Mouse (Mus musculus): Measurements from ENCODE around the gene Spint1. TPM values are rescaled to one million over a fixed set of nuclear protein-coding genes. Genes with fewer than 3 reads are reported as not detected.

The Spint1 gene
- polyA plus RNA-seq, 1 experiment from 2014 or later = 54.8 TPM

DNA sequence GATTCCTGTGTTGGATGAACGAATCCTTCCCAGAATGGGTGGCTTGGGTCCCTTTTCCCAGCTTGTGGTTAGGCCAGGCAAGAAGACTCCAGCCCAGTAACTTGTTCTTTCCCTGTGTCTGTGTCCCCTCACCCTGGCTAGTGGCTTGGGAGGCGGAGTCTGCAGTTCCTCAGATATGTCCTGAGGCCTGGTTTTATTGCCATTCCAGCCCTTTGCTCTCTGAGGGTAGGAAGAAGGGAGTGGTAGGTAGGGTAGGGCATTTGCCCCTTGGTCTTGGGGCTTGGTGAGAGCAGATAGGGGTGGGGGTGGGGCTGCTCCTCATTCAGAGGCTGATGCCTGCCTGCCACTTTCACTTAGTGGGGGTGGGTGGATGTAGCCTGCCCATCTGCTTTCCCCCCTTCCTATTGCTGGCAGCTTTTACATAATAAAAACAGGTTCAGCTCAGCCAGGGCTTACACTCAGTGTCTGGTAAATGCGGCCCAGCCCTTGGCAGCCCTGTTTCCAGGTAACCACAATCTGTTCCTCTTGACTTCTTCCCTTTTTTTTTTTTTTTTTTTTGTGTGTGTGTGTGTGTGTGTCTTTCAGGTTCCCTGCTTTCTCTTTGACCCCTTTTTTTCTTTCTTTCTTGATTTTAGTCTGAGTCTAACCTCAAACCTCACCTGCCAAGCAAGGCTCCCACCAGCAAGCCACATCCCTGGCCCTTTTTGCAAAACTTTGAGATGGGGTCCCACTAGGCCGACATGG lies 3.1 kb downstream of the Spint1 start:
- Histone ChIP-seq H3K4me1 (ENCODE audit: insufficient read depth, low read depth, low read length) (no peaks in the 10 kb centered on the region; the same call in none of the 2 replicates), H3K4me3 (ENCODE audit: low read depth, low read length) (no peak overlapping the region), H3K27ac (ENCODE audit: low read length) (no peak overlapping the region), H3K4me2 (replicated peaks; ENCODE audit: low read depth, low read length) (no peak overlapping the region), H3K27me3 (replicated peaks; ENCODE audit: insufficient read depth, low read length) (peaks cover 18% of the 10 kb centered on the region; the same call in 1 of the 2 replicates), H3K9ac (replicated peaks; ENCODE audit: low read depth) (no peak overlapping the region), H3K9me3 (ENCODE audit: low read length) (no peaks in the 10 kb centered on the region), H3K36me3 (ENCODE audit: insufficient read depth, low read length) (no peaks in the 10 kb centered on the region)
- DNase-seq (ENCODE audit: low spot score) (no peak), ATAC-seq (no peak)
- TF ChIP-seq CTCF (IDR thresholded peaks at IDR 0.05) (no peak), EP300 (IDR thresholded peaks at IDR 0.05) (no peak)
- 61% methylated on average over 4 of the region's 4 CpGs for WGBS

DNA sequence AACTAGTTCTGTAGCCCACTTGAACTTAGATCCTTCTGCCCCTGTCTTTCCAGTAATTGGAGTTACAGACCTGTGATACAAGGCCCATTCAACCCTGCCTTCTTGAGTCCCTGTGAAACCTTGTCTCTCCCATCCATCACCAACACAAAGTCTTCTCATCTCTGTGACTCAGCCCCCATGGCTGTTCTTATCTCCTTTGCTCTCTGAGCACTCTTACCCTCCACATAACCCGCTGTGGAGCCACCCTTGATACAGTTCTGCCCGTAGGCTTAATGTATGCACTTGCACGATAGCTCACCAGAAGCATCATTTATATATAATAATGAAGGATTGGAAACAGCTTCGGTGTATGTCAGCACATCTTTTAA lies 3.6 kb downstream of the Spint1 start:
- Histone ChIP-seq H3K4me1 (ENCODE audit: insufficient read depth, low read depth, low read length) (no peaks in the 10 kb centered on the region; the same call in none of the 2 replicates), H3K27me3 (replicated peaks; ENCODE audit: insufficient read depth, low read length) (peaks cover 18% of the 10 kb centered on the region; the same call in 1 of the 2 replicates), H3K4me2 (replicated peaks; ENCODE audit: low read depth, low read length) (no peak overlapping the region), H3K9ac (replicated peaks; ENCODE audit: low read depth) (no peak overlapping the region), H3K9me3 (ENCODE audit: low read length) (no peaks in the 10 kb centered on the region), H3K4me3 (ENCODE audit: low read depth, low read length) (no peak overlapping the region), H3K36me3 (ENCODE audit: insufficient read depth, low read length) (no peaks in the 10 kb centered on the region), H3K27ac (ENCODE audit: low read length) (no peak overlapping the region)
- 75% methylated on average over 4 of the region's 4 CpGs for WGBS
- TF ChIP-seq EP300 (IDR thresholded peaks at IDR 0.05) (no peak), CTCF (IDR thresholded peaks at IDR 0.05) (no peak)
- no peak for ATAC-seq
- DNase-seq (ENCODE audit: low spot score) = no peak

DNA sequence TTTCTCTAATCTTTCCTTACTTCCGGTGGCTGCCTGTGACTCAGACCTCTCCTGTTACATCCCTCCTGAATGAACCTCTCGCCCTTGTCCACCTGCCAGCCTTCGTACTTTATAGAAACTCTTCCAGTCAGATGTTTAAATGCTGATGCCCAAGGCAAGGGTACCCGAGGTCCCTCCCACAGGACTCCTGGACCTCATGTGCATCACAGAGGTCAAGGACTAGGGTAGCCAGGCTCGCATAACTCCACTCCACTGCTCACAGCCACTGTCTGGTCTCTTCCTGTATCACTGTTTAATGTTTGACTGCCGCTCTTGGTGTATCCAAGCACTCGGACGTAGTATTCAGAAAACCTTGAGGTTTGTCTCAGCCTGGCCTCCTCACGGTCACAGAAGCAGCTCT lies 5.4 kb downstream of the Spint1 start:
- no peaks in the 10 kb centered on the region for H3K9me3 ChIP-seq (ENCODE audit: low read length)
- H3K36me3 ChIP-seq (ENCODE audit: insufficient read depth, low read length) = no peaks in the 10 kb centered on the region
- peaks cover 9% of the 10 kb centered on the region; the same call in 1 of the 2 replicates for H3K27me3 ChIP-seq (replicated peaks; ENCODE audit: insufficient read depth, low read length)
- H3K27ac ChIP-seq (ENCODE audit: low read length) = no peak overlapping the region
- no peaks in the 10 kb centered on the region; the same call in 1 of the 2 replicates for H3K4me1 ChIP-seq (ENCODE audit: insufficient read depth, low read depth, low read length)
- DNase-seq (ENCODE audit: low spot score) = no peak
- no peak overlapping the region for H3K4me3 ChIP-seq (ENCODE audit: low read depth, low read length)
- H3K9ac ChIP-seq (replicated peaks; ENCODE audit: low read depth) = no peak overlapping the region
- no peak for ATAC-seq
- WGBS = 51% methylated on average over 9 of the region's 9 CpGs
- no peak for TF ChIP-seq CTCF (IDR thresholded peaks at IDR 0.05)
- no peak for TF ChIP-seq EP300 (IDR thresholded peaks at IDR 0.05)
- H3K4me2 ChIP-seq (replicated peaks; ENCODE audit: low read depth, low read length) = no peak overlapping the region

DNA sequence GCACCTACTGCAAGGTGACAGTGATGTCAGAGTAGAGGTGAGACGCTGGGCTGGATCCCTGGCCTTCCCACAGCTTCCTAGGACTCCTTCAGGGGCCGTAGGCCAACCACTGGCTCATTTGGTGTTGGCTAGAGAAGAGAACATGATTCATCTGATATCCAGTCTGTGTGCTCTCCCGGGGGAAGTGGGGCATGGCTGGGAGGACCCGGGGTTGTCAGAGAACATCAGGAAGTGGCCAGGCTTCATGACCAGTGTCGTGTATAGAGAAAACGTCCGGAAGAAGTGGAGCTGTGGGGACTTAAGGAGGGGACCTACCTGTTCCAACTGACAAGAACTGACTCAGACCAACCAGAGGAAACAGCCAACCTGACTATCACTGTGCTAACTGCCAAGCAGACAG lies 8.1 kb downstream of the Spint1 start:
- Histone ChIP-seq H3K27ac (ENCODE audit: low read length) (no peak overlapping the region), H3K9me3 (ENCODE audit: low read length) (no peaks in the 10 kb centered on the region), H3K4me2 (replicated peaks; ENCODE audit: low read depth, low read length) (no peak overlapping the region), H3K4me3 (ENCODE audit: low read depth, low read length) (no peak overlapping the region), H3K9ac (replicated peaks; ENCODE audit: low read depth) (no peak overlapping the region), H3K27me3 (replicated peaks; ENCODE audit: insufficient read depth, low read length) (no peaks in the 10 kb centered on the region), H3K36me3 (ENCODE audit: insufficient read depth, low read length) (no peaks in the 10 kb centered on the region), H3K4me1 (ENCODE audit: insufficient read depth, low read depth, low read length) (no peaks in the 10 kb centered on the region)
- 76% methylated on average over 7 of the region's 7 CpGs for WGBS
- DNase-seq (ENCODE audit: low spot score) (no peak), ATAC-seq (no peak)
- TF ChIP-seq CTCF (IDR thresholded peaks at IDR 0.05) (no peak), EP300 (IDR thresholded peaks at IDR 0.05) (no peak)

DNA sequence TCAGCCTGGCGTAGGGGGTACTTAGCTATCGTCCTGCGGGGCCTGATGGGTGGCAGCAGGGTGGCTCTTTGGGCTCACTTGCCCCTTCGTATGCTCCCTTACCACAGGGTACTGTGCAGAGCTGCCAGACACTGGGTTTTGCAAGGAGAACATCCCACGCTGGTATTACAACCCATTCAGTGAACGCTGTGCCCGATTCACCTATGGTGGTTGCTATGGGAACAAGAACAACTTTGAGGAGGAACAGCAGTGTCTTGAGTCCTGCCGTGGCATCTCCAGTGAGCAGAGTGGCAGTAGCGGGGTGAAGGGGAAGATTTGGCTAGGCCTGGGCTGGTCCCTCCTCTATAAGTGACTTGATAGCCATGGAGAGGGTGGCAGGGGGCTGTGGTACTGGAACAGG lies 10.7 kb downstream of the Spint1 start:
- no peak overlapping the region for H3K4me3 ChIP-seq (ENCODE audit: low read depth, low read length)
- no peak overlapping the region for H3K9ac ChIP-seq (replicated peaks; ENCODE audit: low read depth)
- WGBS = 75% methylated on average over 9 of the region's 9 CpGs
- no peak overlapping the region for H3K4me2 ChIP-seq (replicated peaks; ENCODE audit: low read depth, low read length)
- ATAC-seq = no peak
- no peaks in the 10 kb centered on the region for H3K9me3 ChIP-seq (ENCODE audit: low read length)
- no peak overlapping the region for H3K27ac ChIP-seq (ENCODE audit: low read length)
- no peaks in the 10 kb centered on the region for H3K27me3 ChIP-seq (replicated peaks; ENCODE audit: insufficient read depth, low read length)
- no peak for DNase-seq (ENCODE audit: low spot score)
- no peaks in the 10 kb centered on the region for H3K4me1 ChIP-seq (ENCODE audit: insufficient read depth, low read depth, low read length)
- H3K36me3 ChIP-seq (ENCODE audit: insufficient read depth, low read length) = no peaks in the 10 kb centered on the region
- no peak for TF ChIP-seq EP300 (IDR thresholded peaks at IDR 0.05)
- TF ChIP-seq CTCF (IDR thresholded peaks at IDR 0.05) = no peak

DNA sequence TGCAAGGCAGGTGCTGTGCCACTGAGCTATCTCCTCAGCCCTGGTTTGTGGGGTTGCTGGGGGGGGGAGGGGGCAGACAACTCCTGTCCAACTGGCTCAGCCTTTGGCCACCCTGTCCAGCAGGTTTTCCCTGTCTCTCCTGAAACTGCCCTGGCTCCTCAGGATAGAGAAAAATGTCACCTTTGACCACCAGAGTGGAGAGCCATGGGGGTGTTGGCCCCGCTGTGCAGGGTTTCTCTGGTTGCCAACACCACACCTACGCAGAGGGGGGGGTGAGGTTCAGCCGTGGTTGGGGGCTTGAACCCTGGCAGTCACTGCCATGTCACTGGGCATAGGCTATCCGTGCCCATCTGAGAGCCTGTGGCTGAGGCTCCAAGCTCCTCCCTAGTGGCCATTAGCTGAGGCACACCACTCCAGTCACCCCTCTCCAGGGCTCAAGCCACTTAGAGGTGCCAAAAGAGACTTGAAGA lies 12.5 kb downstream of the Spint1 start:
- Histone ChIP-seq H3K4me2 (replicated peaks; ENCODE audit: low read depth, low read length) (no peak overlapping the region), H3K9me3 (ENCODE audit: low read length) (no peaks in the 10 kb centered on the region), H3K4me1 (ENCODE audit: insufficient read depth, low read depth, low read length) (no peaks in the 10 kb centered on the region), H3K4me3 (ENCODE audit: low read depth, low read length) (no peak overlapping the region), H3K27me3 (replicated peaks; ENCODE audit: insufficient read depth, low read length) (no peaks in the 10 kb centered on the region), H3K36me3 (ENCODE audit: insufficient read depth, low read length) (no peaks in the 10 kb centered on the region), H3K27ac (ENCODE audit: low read length) (peak overlapping the region; percentile 68), H3K9ac (replicated peaks; ENCODE audit: low read depth) (no peak overlapping the region)
- TF ChIP-seq EP300 (IDR thresholded peaks at IDR 0.05) = no peak
- TF ChIP-seq CTCF (IDR thresholded peaks at IDR 0.05) = peak; percentile 43
- WGBS = 42% methylated on average over 4 of the region's 4 CpGs
- ATAC-seq = peak; percentile 80
- peak; percentile 65 for DNase-seq (ENCODE audit: low spot score)

All from lung, postnatal 0 days (tissue).